In the genomic region with DNA sequence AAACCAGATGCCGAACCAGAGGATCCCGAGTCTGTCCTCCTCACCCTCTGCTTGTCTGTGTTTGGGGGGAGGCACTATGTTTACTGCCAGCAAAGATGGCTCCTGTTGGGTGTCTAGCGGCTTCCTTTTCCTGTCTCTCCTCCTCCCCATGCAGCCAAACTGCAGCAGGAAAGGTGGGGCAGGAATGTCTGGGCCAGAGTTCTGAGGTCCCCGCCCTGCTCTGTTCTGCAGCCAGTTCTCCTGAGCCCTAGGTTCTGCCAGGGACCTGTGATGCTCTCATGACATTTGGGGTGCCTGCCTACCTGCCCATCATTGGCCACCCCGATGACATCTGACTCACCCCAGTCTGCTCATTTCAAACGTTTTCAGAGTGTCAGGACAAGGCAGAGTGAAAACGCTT, we compare ENCODE assay signal across 15 mouse cellular contexts. TPM values are rescaled to one million over a fixed set of nuclear protein-coding genes. Genes with fewer than 3 reads are reported as not detected.
A peak's percentile ranks its signal among the peaks of the same experiment; 100 is the strongest.
DNase-seq lines count a peak whose midpoint lies in the region; ATAC-seq lines count a peak whose summit lies in the region.
"Had no signal": no experiment of that assay in that cellular context is flagged by ENCODE, and none has a peak within 500 bp of the region (broad histone marks: within the 10 kb centered on the region; RNA-seq: fewer than 3 reads in every experiment).

No protein-coding gene starts in this region.

- H3K4me1 ChIP-seq in forebrain, embryonic 15.5 days, result peaks cover 14% of the 10 kb centered on the region

- no peaks in the 10 kb centered on the region for H3K9me3 ChIP-seq in forebrain, embryonic 15.5 days
- H3K9me3 ChIP-seq: embryonic facial prominence, embryonic 10.5 days; limb, embryonic 13.5 days had no signal

- no peak overlapping the region for H3K4me2 ChIP-seq in forebrain, embryonic 15.5 days (replicated peaks)
- H3K4me2 ChIP-seq: limb, embryonic 13.5 days had no signal

- no peaks in the 10 kb centered on the region for H3K36me3 ChIP-seq in forebrain, embryonic 15.5 days
- H3K36me3 ChIP-seq: embryonic facial prominence, embryonic 10.5 days; limb, embryonic 13.5 days had no signal

- H3K27me3 ChIP-seq in forebrain, embryonic 15.5 days, result peaks cover 34% of the 10 kb centered on the region

- peak; percentile 44 for DNase-seq in gastrocnemius, postnatal 25 days
- DNase-seq in gastrocnemius, adult 18-20 months (ENCODE audit: low spot score), result no peak
- peak; percentile 25 for DNase-seq in urinary bladder, postnatal 25 days (ENCODE audit: low spot score)
- DNase-seq in urinary bladder, postnatal 4 days (ENCODE audit: low spot score in 2 of 2), result no peak
- DNase-seq in kidney, postnatal 36 days, result peak; percentile 64 to 78
- DNase-seq in liver, result no peak
- no peak for DNase-seq in c-Kit-positive CD71-positive TER-119-positive erythroid progenitor cells, embryonic 14.5 days (ENCODE audit: low spot score)
- DNase-seq: cerebellum, adult 8-10 months had no signal

- H3K27ac ChIP-seq in forebrain, embryonic 15.5 days (replicated peaks), result no peak overlapping the region
- H3K27ac ChIP-seq: embryonic facial prominence, embryonic 10.5 days; limb, embryonic 13.5 days had no signal

- 78% methylated on average over 7 of the region's 7 CpGs for WGBS in forebrain, embryonic 15.5 days

- ATAC-seq in forebrain, embryonic 15.5 days (replicated peaks), result no peak

- H3K9ac ChIP-seq in forebrain, embryonic 15.5 days (replicated peaks), result no peak overlapping the region
- H3K9ac ChIP-seq: limb, embryonic 13.5 days had no signal

- no peak overlapping the region for H3K4me3 ChIP-seq in forebrain, embryonic 15.5 days
- H3K4me3 ChIP-seq: embryonic facial prominence, embryonic 10.5 days; limb, embryonic 13.5 days; myocyte had no signal

RNA-seq across cellular contexts. Expression of a gene that starts 2.0 kb away (rescaled TPM):
- total RNA-seq in gastrocnemius, postnatal 25 days (2021), result under 1 TPM; 0.43 to 0.62 TPM
- 1 to 10 TPM in 1 of 2 experiments, under 1 TPM in 1; 0.91 to 1.0 TPM for total RNA-seq in gastrocnemius, adult 18-20 months (2021)
- 0.92 and 1.2 TPM in 2 replicates for polyA plus RNA-seq in forebrain, embryonic 15.5 days (2015; fragmentation: Nextera tagmentation; extraction: Ambion mirVana)
- total RNA-seq: megakaryocyte progenitor cell, adult 5-6 weeks had no signal

RNA-seq across cellular contexts. Expression of a gene that starts 2.3 kb away (rescaled TPM):
- total RNA-seq in gastrocnemius, postnatal 25 days (2021), result 1 to 10 TPM; 3.9 to 8.2 TPM
- 1 to 10 TPM; 4.2 to 4.7 TPM for total RNA-seq in gastrocnemius, adult 18-20 months (2021)
- polyA plus RNA-seq in forebrain, embryonic 15.5 days (2015; fragmentation: Nextera tagmentation; extraction: Ambion mirVana), result 0.60 and 0.74 TPM in 2 replicates

RNA-seq across cellular contexts. Expression of a gene that starts 24.2 kb away (rescaled TPM):
- not detected for total RNA-seq in gastrocnemius, postnatal 25 days (2021)
- not detected for total RNA-seq in gastrocnemius, adult 18-20 months (2021)
- polyA plus RNA-seq in forebrain, embryonic 15.5 days (2015; fragmentation: Nextera tagmentation; extraction: Ambion mirVana), result 0.15 and 0.20 TPM in 2 replicates

RNA-seq across cellular contexts. Expression of a gene that starts 34.7 kb away (rescaled TPM):
- total RNA-seq in gastrocnemius, postnatal 25 days (2021), result 1 to 10 TPM; 2.0 to 2.7 TPM
- total RNA-seq in gastrocnemius, adult 18-20 months (2021), result 1 to 10 TPM; 1.2 TPM
- not detected in 2 replicates for polyA plus RNA-seq in forebrain, embryonic 15.5 days (2015; fragmentation: Nextera tagmentation; extraction: Ambion mirVana)
- total RNA-seq: layer of hippocampus, postnatal 10 days; megakaryocyte progenitor cell, adult 5-6 weeks had no signal
- polyA plus RNA-seq: embryonic facial prominence, embryonic 10.5 days; hindbrain, embryonic 11.5 days; limb, embryonic 13.5 days; myocyte had no signal

RNA-seq across cellular contexts. Expression of a gene that starts 37.6 kb away (rescaled TPM):
- not detected for total RNA-seq in gastrocnemius, postnatal 25 days (2021)
- total RNA-seq in gastrocnemius, adult 18-20 months (2021), result not detected
- polyA plus RNA-seq in forebrain, embryonic 15.5 days (2015; fragmentation: Nextera tagmentation; extraction: Ambion mirVana), result not detected in 2 replicates
- total RNA-seq: megakaryocyte progenitor cell, adult 5-6 weeks had no signal
- polyA plus RNA-seq: embryonic facial prominence, embryonic 10.5 days; hindbrain, embryonic 11.5 days; limb, embryonic 13.5 days had no signal

Comparison
In these comparisons a context has a peak if more than half of its experiments do, and no peak if none do; other contexts are left out.
1. DNase-seq: peak in gastrocnemius, postnatal 25 days (single experiment), urinary bladder, postnatal 25 days (single experiment) and kidney, postnatal 36 days (2 of 2); none in gastrocnemius, adult 18-20 months (single experiment), urinary bladder, postnatal 4 days (0 of 2), liver (single experiment) and c-Kit-positive CD71-positive TER-119-positive erythroid progenitor cells, embryonic 14.5 days (single experiment).